In the genomic region with DNA sequence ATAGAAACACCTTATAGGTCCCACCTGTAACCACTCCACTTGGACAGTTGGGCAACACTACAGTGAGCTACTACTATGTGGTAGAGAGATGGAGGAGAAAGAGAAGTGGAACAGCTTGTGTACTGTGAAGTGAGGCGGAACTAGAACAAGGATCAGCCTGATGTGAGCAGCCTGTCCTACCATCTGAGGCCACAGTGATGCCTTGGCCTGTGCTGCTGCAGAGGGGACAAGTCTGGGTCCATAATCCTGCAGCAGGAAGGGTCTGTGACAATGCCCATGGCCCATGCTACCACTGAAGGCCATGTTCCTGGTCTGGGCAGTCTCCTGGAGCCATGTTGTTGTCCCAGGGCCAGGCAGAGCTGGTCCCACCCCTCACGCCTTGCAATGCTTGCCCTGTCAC, we compare ENCODE assay signal across 24 mouse cellular contexts. TPM values are rescaled to one million over a fixed set of nuclear protein-coding genes. Genes with fewer than 3 reads are reported as not detected.
A peak's percentile ranks its signal among the peaks of the same experiment; 100 is the strongest.
DNase-seq lines count a peak whose midpoint lies in the region; ATAC-seq lines count a peak whose summit lies in the region.
"Had no signal": no experiment of that assay in that cellular context is flagged by ENCODE, and none has a peak within 500 bp of the region (broad histone marks: within the 10 kb centered on the region; RNA-seq: fewer than 3 reads in every experiment).

No protein-coding gene starts in this region.

- peak; percentile 11; the same call in 1 of the 2 replicates for ATAC-seq in liver, embryonic 16.5 days (ENCODE audit: low read depth)
- ATAC-seq in liver, embryonic 12.5 days = no peak
- ATAC-seq: activated CD4-positive, CD25-positive, alpha-beta regulatory T cell, adult 4 months; forebrain, embryonic 15.5 days had no signal

- DNase-seq in heart, adult 11 months = peak; percentile 58
- DNase-seq in heart, adult 8-10 months (ENCODE audit: low spot score) = no peak
- DNase-seq in kidney, adult 9 months = peak; percentile 57
- no peak for DNase-seq in kidney, adult 18-20 months
- peak; percentile 28 for DNase-seq in splenic B cell, adult 2 months (ENCODE audit: low read depth, low spot score)
- no peak for DNase-seq in left cerebral cortex, adult 11 months (ENCODE audit: low spot score)
- DNase-seq: adrenal gland, adult 8-10 months; adrenal gland, postnatal 25 days; cerebellum, adult 11-12 months; cerebellum, adult 8-10 months; cerebellum, postnatal 36 days; embryo, embryonic 11 days; gastrocnemius, postnatal 25 days; heart, adult 2 months had no signal

- H3K4me3 ChIP-seq in liver, embryonic 16.5 days (ENCODE audit: low read depth, low read length) = no peak overlapping the region
- H3K4me3 ChIP-seq in liver, embryonic 12.5 days = no peak overlapping the region
- H3K4me3 ChIP-seq: embryonic facial prominence, embryonic 10.5 days; embryonic facial prominence, embryonic 13.5 days; erythroblast, embryonic 14.5 days; forebrain, embryonic 12.5 days; forebrain, embryonic 15.5 days; heart, adult 2 months; hindbrain, embryonic 12.5 days had no signal

- peaks cover 8% of the 10 kb centered on the region for H3K4me1 ChIP-seq in liver, embryonic 16.5 days (ENCODE audit: control insufficient read depth, low read depth, low read length)
- peaks cover 29% of the 10 kb centered on the region for H3K4me1 ChIP-seq in liver, embryonic 12.5 days
- H3K4me1 ChIP-seq: embryonic facial prominence, embryonic 10.5 days; forebrain, embryonic 12.5 days; forebrain, embryonic 15.5 days; hindbrain, embryonic 12.5 days had no signal

- H3K27ac ChIP-seq in liver, embryonic 16.5 days (ENCODE audit: low read length) = no peak overlapping the region
- H3K27ac ChIP-seq in liver, embryonic 12.5 days = no peak overlapping the region
- H3K27ac ChIP-seq: embryonic facial prominence, embryonic 10.5 days; embryonic facial prominence, embryonic 13.5 days; forebrain, embryonic 12.5 days; forebrain, embryonic 15.5 days; heart, adult 2 months; hindbrain, embryonic 12.5 days had no signal

- peaks cover 5% of the 10 kb centered on the region for H3K27me3 ChIP-seq in liver, embryonic 16.5 days (ENCODE audit: control insufficient read depth, insufficient read depth, low read depth, low read length)
- H3K27me3 ChIP-seq in liver, embryonic 12.5 days (replicated peaks) = no peaks in the 10 kb centered on the region
- H3K27me3 ChIP-seq in splenic B cell, adult 2 months (ENCODE audit: control insufficient read depth, insufficient read depth, low read length, poor library complexity, severe bottlenecking) = no peaks in the 10 kb centered on the region
- H3K27me3 ChIP-seq: embryonic facial prominence, embryonic 13.5 days; forebrain, embryonic 12.5 days; forebrain, embryonic 15.5 days; hindbrain, embryonic 12.5 days had no signal

- H3K36me3 ChIP-seq in liver, embryonic 16.5 days (ENCODE audit: control insufficient read depth, insufficient read depth) = no peaks in the 10 kb centered on the region
- no peaks in the 10 kb centered on the region for H3K36me3 ChIP-seq in liver, embryonic 12.5 days
- H3K36me3 ChIP-seq in splenic B cell, adult 2 months (ENCODE audit: control insufficient read depth, insufficient read depth, low read length, poor library complexity, severe bottlenecking) = no peaks in the 10 kb centered on the region
- H3K36me3 ChIP-seq: embryonic facial prominence, embryonic 10.5 days; embryonic facial prominence, embryonic 13.5 days; forebrain, embryonic 12.5 days; forebrain, embryonic 15.5 days; hindbrain, embryonic 12.5 days had no signal

- 85% methylated on average over 2 of the region's 2 CpGs for WGBS in liver, embryonic 16.5 days (ENCODE audit: insufficient replicate concordance)
- 83% methylated on average over 2 of the region's 2 CpGs for WGBS in liver, embryonic 12.5 days (ENCODE audit: insufficient replicate concordance)

- no peak overlapping the region for H3K9ac ChIP-seq in liver, embryonic 16.5 days (ENCODE audit: low read depth, low read length)
- no peak overlapping the region for H3K9ac ChIP-seq in liver, embryonic 12.5 days
- H3K9ac ChIP-seq: embryonic facial prominence, embryonic 13.5 days; forebrain, embryonic 12.5 days; forebrain, embryonic 15.5 days; hindbrain, embryonic 12.5 days had no signal

- no peaks in the 10 kb centered on the region for H3K9me3 ChIP-seq in liver, embryonic 16.5 days (replicated peaks; ENCODE audit: control insufficient read depth, low read length)
- no peaks in the 10 kb centered on the region for H3K9me3 ChIP-seq in liver, embryonic 12.5 days (replicated peaks)
- H3K9me3 ChIP-seq: embryonic facial prominence, embryonic 10.5 days; embryonic facial prominence, embryonic 13.5 days; forebrain, embryonic 12.5 days; forebrain, embryonic 15.5 days; hindbrain, embryonic 12.5 days had no signal

- H3K4me2 ChIP-seq in liver, embryonic 16.5 days (ENCODE audit: low read depth, low read length) = no peak overlapping the region
- no peak overlapping the region for H3K4me2 ChIP-seq in liver, embryonic 12.5 days
- H3K4me2 ChIP-seq: embryonic facial prominence, embryonic 13.5 days; forebrain, embryonic 12.5 days; forebrain, embryonic 15.5 days; heart, embryonic 11.5 days; hindbrain, embryonic 12.5 days had no signal

RNA-seq across cellular contexts. Expression of a gene that starts 19.2 kb away (rescaled TPM):
- total RNA-seq in heart, adult 8-10 months (2022) = 10 to 100 TPM; 19.3 to 24.6 (median 19.9) TPM
- 73.1 and 75.2 TPM in 2 replicates for polyA plus RNA-seq in liver, embryonic 16.5 days (2015; fragmentation: Nextera tagmentation; extraction: Ambion mirVana)
- 93.9 and 99.9 TPM in 2 replicates for polyA plus RNA-seq in liver, embryonic 12.5 days (2016; fragmentation: Nextera tagmentation; extraction: Ambion mirVana)

Comparison
In these comparisons a context has a peak if more than half of its experiments do, and no peak if none do; other contexts are left out.
1. DNase-seq: peak in heart, adult 11 months (single experiment), kidney, adult 9 months (single experiment) and splenic B cell, adult 2 months (single experiment); none in heart, adult 8-10 months (single experiment), kidney, adult 18-20 months (single experiment) and left cerebral cortex, adult 11 months (single experiment).